Mouse (Mus musculus): ENCODE results near the gene Igdcc4. TPM values are rescaled to one million over a fixed set of nuclear protein-coding genes. Genes with fewer than 3 reads are reported as not detected.

The Igdcc4 gene
- total RNA-seq, 2 experiments from 2014 or later = 0.35 TPM; not detected in 1

GRCm38 (mm10) chr9:65109132-65110072 lies 8.1 kb downstream of the Igdcc4 start:
- no peak for ATAC-seq (replicated peaks; ENCODE audit: low FRiP score, low TSS enrichment, poor library complexity, severe bottlenecking)

DNA sequence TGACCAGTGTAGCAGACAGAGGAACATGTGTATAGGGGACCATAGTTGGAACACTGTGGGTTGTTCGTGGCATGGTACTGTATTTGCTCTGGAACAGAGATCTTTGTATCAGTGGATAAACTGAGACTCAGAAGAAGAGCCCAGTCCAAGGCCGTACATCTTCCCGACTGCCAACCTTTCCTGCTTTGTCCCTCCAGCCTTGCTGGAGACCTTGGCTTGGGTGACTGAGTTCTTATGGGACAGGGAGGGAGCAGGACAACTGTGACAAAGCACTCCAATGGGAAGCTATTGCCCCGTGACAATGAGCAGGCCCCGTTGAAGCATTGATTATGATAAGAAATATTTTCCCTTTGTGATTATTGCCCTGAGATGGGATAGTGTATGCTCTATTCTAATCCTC lies 10.4 kb downstream of the Igdcc4 start:
- no peak for ATAC-seq (replicated peaks; ENCODE audit: low FRiP score, low TSS enrichment, poor library complexity, severe bottlenecking)

DNA sequence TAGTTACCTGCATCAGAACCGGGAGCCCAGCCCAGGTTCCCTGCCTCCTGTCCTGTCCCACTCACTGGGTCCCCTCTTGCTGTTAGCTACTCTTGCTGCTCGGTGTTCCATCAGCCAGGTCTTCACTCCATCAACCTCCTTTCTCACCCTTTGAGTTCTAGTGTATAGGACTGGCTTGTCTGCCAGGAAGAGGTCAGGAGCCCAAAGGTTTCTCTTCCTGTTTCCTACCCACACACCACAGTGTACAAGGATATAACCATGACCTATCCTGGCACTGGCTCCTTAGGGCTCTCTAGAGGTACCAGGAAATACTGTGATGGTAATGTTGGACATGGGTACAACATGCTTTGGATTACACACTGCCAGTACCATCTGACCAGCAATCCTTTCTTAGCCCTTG lies 12.4 kb downstream of the Igdcc4 start:
- no peak for ATAC-seq (replicated peaks; ENCODE audit: low FRiP score, low TSS enrichment, poor library complexity, severe bottlenecking)

- no peak for ATAC-seq (replicated peaks; ENCODE audit: low FRiP score, low TSS enrichment, poor library complexity, severe bottlenecking)
Observed at GRCm38 (mm10) chr9:65115891-65116290, 14.6 kb downstream of the Igdcc4 start.

GRCm38 (mm10) chr9:65117516-65117915 lies 16.2 kb downstream of the Igdcc4 start:
- ATAC-seq (replicated peaks; ENCODE audit: low FRiP score, low TSS enrichment, poor library complexity, severe bottlenecking) = no peak

- peak; percentile 73; the same call in 1 of the 2 replicates for ATAC-seq (replicated peaks; ENCODE audit: low FRiP score, low TSS enrichment, poor library complexity, severe bottlenecking)
Observed at GRCm38 (mm10) chr9:65120935-65121334, 19.6 kb downstream of the Igdcc4 start.

GRCm38 (mm10) chr9:65122545-65122944 lies 21.3 kb downstream of the Igdcc4 start:
- ATAC-seq (replicated peaks; ENCODE audit: low FRiP score, low TSS enrichment, poor library complexity, severe bottlenecking) = no peak

- peak; percentile 72 for ATAC-seq (replicated peaks; ENCODE audit: low FRiP score, low TSS enrichment, poor library complexity, severe bottlenecking)
Observed at GRCm38 (mm10) chr9:65123552-65124168, 22.4 kb downstream of the Igdcc4 start.

GRCm38 (mm10) chr9:65128123-65128815 lies 27.0 kb downstream of the Igdcc4 start:
- peak; percentile 67 for ATAC-seq (replicated peaks; ENCODE audit: low FRiP score, low TSS enrichment, poor library complexity, severe bottlenecking)

DNA sequence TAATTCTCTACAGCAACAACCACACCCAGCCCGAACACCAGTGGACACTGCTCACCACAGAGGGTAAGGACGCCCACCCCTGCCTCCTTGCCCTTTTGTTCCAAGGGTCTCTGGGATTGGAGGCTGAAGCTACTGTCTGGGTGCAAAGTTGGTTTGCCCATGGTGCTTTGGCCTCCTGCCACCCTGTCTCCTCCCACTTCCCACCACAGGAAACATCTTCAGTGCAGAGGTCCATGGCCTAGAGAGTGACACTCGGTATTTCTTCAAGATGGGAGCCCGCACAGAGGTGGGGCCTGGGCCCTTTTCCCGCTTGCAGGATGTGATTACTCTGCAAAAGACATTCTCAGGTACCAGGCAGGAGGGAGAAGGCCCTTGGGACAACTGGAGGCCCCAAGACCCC lies 30.4 kb downstream of the Igdcc4 start:
- ATAC-seq (replicated peaks; ENCODE audit: low FRiP score, low TSS enrichment, poor library complexity, severe bottlenecking) = no peak

GRCm38 (mm10) chr9:65133739-65134138 lies 32.5 kb downstream of the Igdcc4 start:
- peak; percentile 46; the same call in 1 of the 2 replicates for ATAC-seq (replicated peaks; ENCODE audit: low FRiP score, low TSS enrichment, poor library complexity, severe bottlenecking)

GRCm38 (mm10) chr9:65135126-65135525 lies 33.8 kb downstream of the Igdcc4 start:
- ATAC-seq (replicated peaks; ENCODE audit: low FRiP score, low TSS enrichment, poor library complexity, severe bottlenecking) = no peak

DNA sequence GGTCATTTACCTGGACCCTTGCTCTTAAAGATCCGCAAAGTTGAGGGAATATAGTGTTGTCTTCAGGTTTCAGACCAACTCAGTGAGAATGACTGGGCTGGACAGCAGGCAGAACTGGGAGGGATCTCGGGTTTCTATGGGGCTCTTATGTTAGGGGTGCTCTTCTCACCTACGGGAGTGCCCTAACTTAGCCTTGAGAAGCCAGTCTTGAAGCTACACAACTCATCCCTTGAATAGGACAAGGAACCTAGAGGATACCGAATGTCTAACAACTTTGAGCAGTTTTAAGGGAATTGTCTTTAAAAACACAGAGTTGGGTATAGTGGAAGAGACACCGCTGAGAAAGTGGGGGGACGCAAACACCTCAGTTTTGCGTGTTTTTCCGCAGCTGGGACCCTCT lies 39.2 kb downstream of the Igdcc4 start:
- no peak for ATAC-seq (replicated peaks; ENCODE audit: low FRiP score, low TSS enrichment, poor library complexity, severe bottlenecking)

DNA sequence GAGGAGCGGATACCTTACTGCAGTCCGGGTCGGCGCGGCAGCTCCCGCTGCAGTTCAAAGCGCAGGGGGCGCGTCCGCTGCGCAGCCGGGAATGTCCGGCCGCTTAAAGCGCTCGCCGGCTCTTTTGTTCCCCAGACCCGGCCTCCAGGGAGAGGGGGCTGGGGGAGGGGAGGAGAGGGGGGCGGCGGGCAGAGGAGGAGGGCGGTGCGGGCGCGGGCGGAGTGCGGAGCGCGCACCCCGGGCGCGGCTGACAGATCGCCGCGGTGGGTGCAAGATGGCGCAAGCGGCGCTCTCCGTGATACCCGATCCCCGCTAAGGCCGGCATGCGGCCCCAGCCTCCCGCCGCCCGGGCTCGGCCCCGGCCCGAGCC lies 39.6 kb downstream of the Igdcc4 start, which contains the start of gene Igdcc3:
Gene Igdcc3 (plus strand): TSS at position 254 of the 370 bp plus-strand sequence.
- no peak for ATAC-seq (replicated peaks; ENCODE audit: low FRiP score, low TSS enrichment, poor library complexity, severe bottlenecking)

DNA sequence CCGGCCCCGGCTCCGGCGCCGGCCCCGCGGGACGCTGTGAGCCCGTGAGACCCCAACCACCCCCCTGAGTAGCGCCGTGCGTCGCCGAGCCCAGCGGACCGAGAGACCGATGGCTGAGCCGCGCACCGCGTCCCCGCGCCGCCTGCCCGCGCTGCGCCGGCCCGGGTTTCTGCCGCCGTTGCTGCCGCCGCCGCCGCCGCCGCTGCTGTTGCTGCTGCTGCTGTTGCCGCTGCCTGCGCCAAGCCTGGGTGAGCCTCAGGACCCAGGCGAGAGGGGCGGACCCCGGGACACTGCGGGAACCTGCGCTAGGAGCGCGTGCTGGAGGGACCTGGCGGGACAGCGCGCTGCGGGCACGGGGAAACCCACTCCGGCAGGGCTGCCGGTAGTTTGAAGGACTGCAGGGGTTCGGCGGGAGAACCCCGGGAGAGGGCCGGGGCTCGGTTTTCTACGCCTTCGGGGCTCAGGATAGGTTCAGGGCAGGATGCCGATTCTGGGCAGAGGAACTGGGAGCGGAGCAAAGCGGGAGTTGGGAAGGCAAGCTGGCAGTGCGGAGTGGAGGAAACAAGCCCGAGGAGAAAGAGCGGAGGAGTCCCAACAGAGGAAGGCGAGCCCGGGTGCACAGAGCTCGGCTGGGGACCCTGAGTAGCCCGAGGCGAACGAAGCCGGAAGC lies 40.2 kb downstream of the Igdcc4 start:
- ATAC-seq (replicated peaks; ENCODE audit: low FRiP score, low TSS enrichment, poor library complexity, severe bottlenecking) = 0 out of 2 replicates have a peak, but pooled peaks have one; percentile 20

DNA sequence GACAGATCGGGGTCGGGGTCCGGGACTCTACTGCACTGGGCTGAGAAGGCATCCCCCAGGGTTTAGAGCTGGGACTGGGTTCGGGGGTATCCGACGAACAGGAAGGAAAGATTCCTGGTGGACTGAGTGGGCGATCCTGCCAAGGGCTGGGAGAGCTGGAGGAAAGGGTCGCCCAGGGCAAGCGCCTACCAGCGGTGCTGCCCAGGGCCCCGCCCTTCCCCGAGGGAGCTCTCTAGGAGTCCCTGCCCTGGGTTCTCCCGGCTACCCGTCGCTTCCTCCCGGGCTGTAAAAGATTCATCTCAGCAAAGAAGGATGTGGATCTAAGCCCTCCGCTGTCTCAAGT lies 40.7 kb downstream of the Igdcc4 start:
- ATAC-seq (replicated peaks; ENCODE audit: low FRiP score, low TSS enrichment, poor library complexity, severe bottlenecking) = 0 out of 2 replicates have a peak, but pooled peaks have one; percentile 21

DNA sequence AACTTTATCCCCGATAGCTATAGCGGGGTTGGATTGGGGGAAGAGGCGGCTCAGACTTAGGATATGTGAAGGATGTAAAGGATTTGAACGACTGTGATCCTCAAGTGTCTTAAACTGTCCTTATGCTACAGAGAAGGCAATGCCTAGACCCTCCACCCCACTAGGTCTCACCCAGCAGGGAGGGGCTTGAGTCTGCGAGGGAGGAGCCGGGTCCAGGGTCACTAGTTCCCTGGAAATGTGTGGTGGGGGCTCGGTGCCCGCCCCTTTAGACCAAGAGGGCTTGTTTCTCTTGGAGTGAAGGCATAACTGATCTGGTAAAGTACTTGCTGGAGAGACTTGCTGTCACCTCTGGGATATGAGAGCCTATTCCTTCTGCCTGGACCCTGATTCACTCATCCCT lies 41.1 kb downstream of the Igdcc4 start:
- ATAC-seq (replicated peaks; ENCODE audit: low FRiP score, low TSS enrichment, poor library complexity, severe bottlenecking) = no peak

DNA sequence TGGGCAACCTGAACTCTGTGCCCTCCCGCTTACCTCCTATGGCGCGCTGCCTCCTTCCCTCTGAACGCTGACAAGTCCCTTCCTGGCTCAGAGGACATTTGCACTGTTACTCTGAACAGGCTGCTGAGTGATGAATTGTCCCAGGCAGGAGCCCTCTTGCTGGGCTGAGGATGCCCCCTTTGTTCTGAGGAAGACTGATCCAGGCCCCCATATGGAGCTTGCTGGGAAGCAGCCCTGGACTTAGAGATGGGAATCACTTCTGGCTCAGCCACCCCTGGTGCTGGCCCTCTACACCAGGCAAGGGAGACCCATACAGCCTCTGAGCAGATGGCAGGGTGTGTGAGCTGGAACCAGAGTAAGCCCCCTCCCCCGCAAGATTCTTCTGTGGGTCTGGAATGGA lies 44.7 kb downstream of the Igdcc4 start:
- no peak for ATAC-seq (replicated peaks; ENCODE audit: low FRiP score, low TSS enrichment, poor library complexity, severe bottlenecking)

- ATAC-seq (replicated peaks; ENCODE audit: low FRiP score, low TSS enrichment, poor library complexity, severe bottlenecking) = no peak
Observed at GRCm38 (mm10) chr9:65148507-65148906, 47.2 kb downstream of the Igdcc4 start.
